ENCODE assay signal across 13 mouse cellular contexts in the genomic region with DNA sequence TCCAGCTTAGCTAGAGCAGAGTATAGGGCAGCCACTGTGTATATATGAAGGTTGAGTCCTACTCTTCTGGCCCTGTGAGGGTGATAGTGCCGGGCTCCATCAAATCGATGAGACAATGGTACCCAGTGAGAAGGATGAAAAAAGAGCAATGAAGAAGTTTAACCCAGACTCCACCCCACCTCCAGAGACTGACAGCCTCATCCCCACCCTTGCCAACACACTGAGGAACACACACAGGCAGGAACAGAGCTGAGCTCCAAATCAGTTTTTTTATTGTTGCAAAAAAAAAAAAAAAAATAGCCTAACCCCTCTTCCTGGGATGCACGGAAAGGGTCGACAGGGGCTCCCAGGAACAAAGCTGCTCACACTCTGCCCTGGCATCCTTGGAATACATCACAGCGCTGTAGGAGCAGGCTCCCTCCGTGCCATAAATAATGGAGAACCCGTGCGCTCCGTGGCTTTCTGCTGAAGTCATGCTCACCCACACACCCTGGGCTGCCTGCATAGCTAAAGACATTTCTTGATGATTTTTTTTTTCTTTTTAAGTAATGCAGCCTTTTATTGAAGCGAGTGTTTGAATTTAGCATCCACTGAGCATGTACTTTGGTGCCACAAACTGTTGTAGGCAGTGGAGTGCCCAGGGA.
DNase-seq lines count a peak whose midpoint lies in the region; ATAC-seq and TF ChIP-seq lines count a peak whose summit lies in the region.
"Had no signal": no experiment of that assay in that cellular context is flagged by ENCODE, and none has a peak within 500 bp of the region (broad histone marks: within the 10 kb centered on the region; RNA-seq: fewer than 3 reads in every experiment).

No protein-coding gene starts in this region.

- 17% methylated on average over 10 of the region's 10 CpGs for WGBS in hindbrain, embryonic 16.5 days
- WGBS in hindbrain, embryonic 11.5 days, result 17% methylated on average over 10 of the region's 10 CpGs
- WGBS in hindbrain, postnatal 0 days, result 14% methylated on average over 10 of the region's 10 CpGs
- 12% methylated on average over 10 of the region's 10 CpGs for WGBS in neural tube, embryonic 15.5 days

- no peaks in the 10 kb centered on the region for H3K36me3 ChIP-seq in hindbrain, embryonic 16.5 days (ENCODE audit: control insufficient read depth, insufficient read depth, low read length)
- H3K36me3 ChIP-seq in hindbrain, embryonic 11.5 days (ENCODE audit: control insufficient read depth, insufficient read depth, low read length), result no peaks in the 10 kb centered on the region
- H3K36me3 ChIP-seq in hindbrain, postnatal 0 days (ENCODE audit: insufficient read depth, low read length), result no peaks in the 10 kb centered on the region
- H3K36me3 ChIP-seq in neural tube, embryonic 15.5 days, result no peaks in the 10 kb centered on the region
- H3K36me3 ChIP-seq: embryonic facial prominence, embryonic 12.5 days; heart, embryonic 10.5 days; kidney, embryonic 15.5 days had no signal

- TF ChIP-seq CTCF in hindbrain, postnatal 0 days (IDR thresholded peaks at IDR 0.05; ENCODE audit: low read depth), result no peak

- intact Hi-C loops in heart, postnatal 36 days (cut with DNase I), result no loop called here

- H3K4me2 ChIP-seq in hindbrain, embryonic 16.5 days (ENCODE audit: low read length), result 0 out of 2 replicates have a peak overlapping the region, but pooled peaks have one; percentile 13
- no peak overlapping the region for H3K4me2 ChIP-seq in hindbrain, embryonic 11.5 days (replicated peaks; ENCODE audit: low read depth, low read length)
- 0 out of 2 replicates have a peak overlapping the region, but pooled peaks have one; percentile 1 for H3K4me2 ChIP-seq in hindbrain, postnatal 0 days (ENCODE audit: low read depth, low read length)
- 0 out of 2 replicates have a peak overlapping the region, but pooled peaks have one; percentile 1 for H3K4me2 ChIP-seq in neural tube, embryonic 15.5 days
- H3K4me2 ChIP-seq: embryonic facial prominence, embryonic 12.5 days; kidney, embryonic 15.5 days had no signal

- no peak overlapping the region for H3K4me3 ChIP-seq in hindbrain, embryonic 16.5 days (ENCODE audit: low read length)
- H3K4me3 ChIP-seq in hindbrain, embryonic 11.5 days (ENCODE audit: low read depth, low read length), result no peak overlapping the region
- no peak overlapping the region for H3K4me3 ChIP-seq in hindbrain, postnatal 0 days (ENCODE audit: low read length)
- no peak overlapping the region for H3K4me3 ChIP-seq in neural tube, embryonic 15.5 days (replicated peaks)
- H3K4me3 ChIP-seq: embryonic facial prominence, embryonic 12.5 days; heart, embryonic 10.5 days; kidney, embryonic 15.5 days had no signal

- H3K9ac ChIP-seq in hindbrain, embryonic 16.5 days (ENCODE audit: low read depth, low read length), result no peak overlapping the region
- H3K9ac ChIP-seq in hindbrain, embryonic 11.5 days (ENCODE audit: low read depth, low read length), result no peak overlapping the region
- H3K9ac ChIP-seq in hindbrain, postnatal 0 days (replicated peaks; ENCODE audit: low read length), result no peak overlapping the region
- no peak overlapping the region for H3K9ac ChIP-seq in neural tube, embryonic 15.5 days (replicated peaks)
- H3K9ac ChIP-seq: embryonic facial prominence, embryonic 12.5 days; kidney, embryonic 15.5 days had no signal

- H3K27ac ChIP-seq in hindbrain, embryonic 16.5 days (ENCODE audit: low read depth, low read length), result no peak overlapping the region
- H3K27ac ChIP-seq in hindbrain, embryonic 11.5 days (ENCODE audit: low read depth, low read length), result no peak overlapping the region
- no peak overlapping the region for H3K27ac ChIP-seq in hindbrain, postnatal 0 days
- H3K27ac ChIP-seq in neural tube, embryonic 15.5 days (replicated peaks), result no peak overlapping the region
- H3K27ac ChIP-seq: embryonic facial prominence, embryonic 12.5 days; heart, embryonic 10.5 days; kidney, embryonic 15.5 days; macrophage had no signal

- no peak for ATAC-seq in hindbrain, embryonic 16.5 days
- ATAC-seq in hindbrain, embryonic 11.5 days (ENCODE audit: low FRiP score), result no peak
- ATAC-seq in hindbrain, postnatal 0 days, result no peak
- ATAC-seq in neural tube, embryonic 15.5 days (ENCODE audit: low FRiP score), result 0 out of 2 replicates have a peak, but pooled peaks have one; percentile 60
- no peak for ATAC-seq in erythroblast, adult 5-6 weeks (replicated peaks; ENCODE audit: low FRiP score, poor library complexity, severe bottlenecking)

- peaks cover 2% of the 10 kb centered on the region; the same call in 1 of the 2 replicates for H3K4me1 ChIP-seq in hindbrain, embryonic 16.5 days (ENCODE audit: control insufficient read depth, insufficient read depth, low read depth, low read length)
- no peaks in the 10 kb centered on the region for H3K4me1 ChIP-seq in hindbrain, embryonic 11.5 days (replicated peaks; ENCODE audit: control insufficient read depth, insufficient read depth, low read length)
- 0 out of 2 replicates have a peak, but pooled peaks cover 4% of the 10 kb centered on the region for H3K4me1 ChIP-seq in hindbrain, postnatal 0 days (ENCODE audit: insufficient read depth, low read length)
- H3K4me1 ChIP-seq in neural tube, embryonic 15.5 days, result peaks cover 18% of the 10 kb centered on the region
- H3K4me1 ChIP-seq: embryonic facial prominence, embryonic 12.5 days; heart, embryonic 10.5 days had no signal

- no peak for DNase-seq in hindbrain, embryonic 11.5 days (ENCODE audit: low spot score)
- DNase-seq in brain, adult 2 months (ENCODE audit: low read depth, low spot score), result peak; percentile 90
- DNase-seq in hindbrain, postnatal 0 days (ENCODE audit: low spot score), result no peak
- DNase-seq in heart, postnatal 36 days, result no peak
- DNase-seq: adrenal gland, postnatal 25 days; cerebellum, adult 11 months had no signal

- H3K9me3 ChIP-seq in hindbrain, embryonic 16.5 days (ENCODE audit: control insufficient read depth, low read length), result no peaks in the 10 kb centered on the region
- H3K9me3 ChIP-seq in hindbrain, embryonic 11.5 days (ENCODE audit: control insufficient read depth, low read length), result no peaks in the 10 kb centered on the region
- no peaks in the 10 kb centered on the region for H3K9me3 ChIP-seq in hindbrain, postnatal 0 days (ENCODE audit: low read length)
- H3K9me3 ChIP-seq in neural tube, embryonic 15.5 days (replicated peaks), result no peaks in the 10 kb centered on the region
- H3K9me3 ChIP-seq: embryonic facial prominence, embryonic 12.5 days; heart, embryonic 10.5 days; kidney, embryonic 15.5 days had no signal

- no peaks in the 10 kb centered on the region for H3K27me3 ChIP-seq in hindbrain, embryonic 16.5 days (replicated peaks; ENCODE audit: control insufficient read depth, insufficient read depth, low read length)
- peaks cover 4% of the 10 kb centered on the region for H3K27me3 ChIP-seq in hindbrain, embryonic 11.5 days (ENCODE audit: control insufficient read depth, insufficient read depth, low read length)
- no peaks in the 10 kb centered on the region for H3K27me3 ChIP-seq in hindbrain, postnatal 0 days (ENCODE audit: insufficient read depth, low read length)
- no peaks in the 10 kb centered on the region for H3K27me3 ChIP-seq in neural tube, embryonic 15.5 days (replicated peaks)
